Mouse (Mus musculus): Measurements from ENCODE around the gene Sptbn4. TPM values are rescaled to one million over a fixed set of nuclear protein-coding genes. Genes with fewer than 3 reads are reported as not detected.

Gene Sptbn4
- polyA plus RNA-seq (2014; fragmentation: Illumina TruSeq; extraction: RNeasy Lipid Tissue Mini Kit (QIAGEN cat#74804); ENCODE audit: low read depth, low replicate concordance) = not detected

GRCm38 (mm10) chr7:27447419-27448286 lies at the start of gene Sptbn4, which contains the start of gene Blvrb:
TSS of gene Sptbn4 (minus strand) at chr7:27447686.
TSS of gene Blvrb (plus strand) at chr7:27447978.

GRCm38 (mm10) chr7:27486770-27487697 lies 39.5 kb upstream of the Sptbn4 start, which contains the start of gene Sertad1:
TSS of gene Sertad1 (plus strand) at chr7:27486910.

DNA sequence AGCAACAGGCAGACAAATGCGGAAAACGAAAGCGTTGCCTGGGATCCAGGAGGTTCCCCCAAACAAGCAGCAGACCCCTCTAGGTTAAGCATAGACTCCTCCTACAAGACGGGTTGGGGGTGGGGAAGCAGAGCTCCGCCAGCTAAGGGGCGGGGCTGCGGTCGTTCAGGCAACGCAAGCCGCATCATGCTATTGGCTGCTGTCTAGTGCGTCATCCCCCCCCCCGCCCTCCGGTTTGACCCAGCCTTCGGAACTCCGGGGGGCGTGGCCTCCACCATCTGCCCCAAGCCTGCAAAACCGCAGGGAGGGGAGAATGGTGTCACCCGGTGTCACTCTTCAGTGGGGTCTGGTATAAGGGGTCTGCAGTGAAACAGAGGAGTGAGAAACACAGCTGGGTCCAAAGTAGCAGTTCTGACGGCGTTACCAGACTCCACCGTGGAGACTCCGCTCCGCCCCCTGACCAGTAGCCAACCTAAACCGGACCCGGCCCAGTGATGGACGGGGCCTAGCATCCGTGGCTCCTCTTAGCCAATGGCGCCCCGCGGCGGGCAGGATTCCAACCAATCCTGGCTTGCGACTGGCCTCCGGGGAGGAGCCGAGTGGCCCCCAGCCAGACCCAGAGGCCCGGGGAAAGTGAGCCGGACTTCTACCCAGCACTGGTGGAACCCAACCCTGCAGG lies 25.8 kb upstream of the Sptbn4 start, which contains the start of gene Sertad3:
Sertad3 (plus strand) TSS at position 613 of the 679 bp plus-strand sequence.

GRCm38 (mm10) chr7:27356861-27357594 lies 90.5 kb downstream of the Sptbn4 start, which contains the start of gene Gm20479:
TSS of gene Gm20479 (minus strand) at chr7:27357419.

DNA sequence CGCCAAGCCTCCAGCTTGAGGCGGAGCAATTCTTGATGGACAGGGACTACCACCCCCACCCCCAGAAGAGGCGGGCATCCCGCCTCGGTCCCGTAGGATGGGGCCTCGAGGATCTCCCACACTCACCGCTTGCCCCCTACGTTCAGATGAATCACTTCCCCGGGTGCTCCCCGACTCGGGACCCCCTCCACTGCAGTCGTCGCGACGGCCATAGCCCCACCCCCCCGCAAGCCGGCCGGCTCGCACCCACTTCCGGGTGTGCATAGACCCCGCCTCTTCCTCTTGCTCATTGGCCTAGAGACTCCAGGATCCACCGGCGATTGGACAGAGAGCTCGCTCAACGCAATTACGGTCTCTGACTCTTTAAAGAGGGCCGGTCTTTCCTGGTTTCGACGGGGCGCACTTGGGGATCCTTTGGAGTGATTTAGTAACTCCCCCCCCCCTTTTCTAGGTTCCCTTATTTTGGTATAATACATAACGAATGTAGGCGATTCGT lies 91.7 kb downstream of the Sptbn4 start, which contains the start of gene Shkbp1:
Shkbp1 (minus strand) TSS at position 275 of the 496 bp plus-strand sequence.

DNA sequence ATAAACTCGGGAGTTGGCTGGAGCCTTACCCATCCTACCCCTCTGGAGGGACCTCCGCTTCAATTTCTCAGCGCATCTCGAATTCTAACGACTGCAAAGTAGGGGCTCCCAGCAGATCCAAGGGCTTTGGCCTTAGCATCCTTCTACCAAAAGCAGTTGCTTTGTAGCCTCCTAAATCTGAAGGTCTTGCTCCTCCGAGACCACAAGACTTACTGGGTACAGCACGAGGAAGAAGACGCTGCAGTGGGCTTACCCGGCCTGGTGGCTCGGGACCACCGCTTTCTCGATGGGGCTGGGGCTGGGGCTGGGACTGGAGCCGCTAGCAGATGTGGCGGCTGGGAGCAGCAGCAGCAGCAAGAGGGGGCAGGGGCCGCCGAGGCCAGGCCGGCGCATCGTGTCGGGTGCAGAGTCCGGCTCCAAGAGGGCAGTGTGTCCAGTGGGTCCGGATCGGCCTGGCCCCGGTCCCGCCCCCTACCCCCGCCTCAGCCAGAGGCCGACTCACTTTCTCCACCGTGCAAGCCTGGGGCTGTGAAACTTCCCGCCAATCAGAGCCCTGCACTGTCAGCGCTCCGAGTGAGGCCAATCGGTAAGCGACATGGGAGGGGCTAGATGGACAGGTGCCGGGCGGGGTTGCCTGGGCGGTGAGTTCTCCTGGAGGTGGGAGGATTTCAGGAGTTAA lies 110.2 kb downstream of the Sptbn4 start, which contains the start of gene Ltbp4:
Ltbp4 (minus strand) TSS at position 518 of the 679 bp plus-strand sequence.

Other genes starting within 250 kb of the Sptbn4 start
- gene Itpkc, start 219.0 kb downstream of the Sptbn4 start, polyA plus RNA-seq (2014; fragmentation: Illumina TruSeq; extraction: RNeasy Lipid Tissue Mini Kit (QIAGEN cat#74804); ENCODE audit: low read depth, low replicate concordance) = 0.40 TPM
- gene Coq8b, start 214.7 kb downstream of the Sptbn4 start, polyA plus RNA-seq (2014; fragmentation: Illumina TruSeq; extraction: RNeasy Lipid Tissue Mini Kit (QIAGEN cat#74804); ENCODE audit: low read depth, low replicate concordance) = 1.4 TPM
- gene Numbl, start 189.3 kb downstream of the Sptbn4 start, polyA plus RNA-seq (2014; fragmentation: Illumina TruSeq; extraction: RNeasy Lipid Tissue Mini Kit (QIAGEN cat#74804); ENCODE audit: low read depth, low replicate concordance) = 0.08 TPM
- gene Ltbp4, start 110.0 kb downstream of the Sptbn4 start, polyA plus RNA-seq (2014; fragmentation: Illumina TruSeq; extraction: RNeasy Lipid Tissue Mini Kit (QIAGEN cat#74804); ENCODE audit: low read depth, low replicate concordance) = not detected
- 0.57 TPM for gene Shkbp1, start 91.7 kb downstream of the Sptbn4 start, polyA plus RNA-seq (2014; fragmentation: Illumina TruSeq; extraction: RNeasy Lipid Tissue Mini Kit (QIAGEN cat#74804); ENCODE audit: low read depth, low replicate concordance)
- gene Gm20479, start 90.3 kb downstream of the Sptbn4 start, polyA plus RNA-seq (2014; fragmentation: Illumina TruSeq; extraction: RNeasy Lipid Tissue Mini Kit (QIAGEN cat#74804); ENCODE audit: low read depth, low replicate concordance) = not detected
- 1.1 TPM for gene Blvrb, start 292 bp upstream of the Sptbn4 start, polyA plus RNA-seq (2014; fragmentation: Illumina TruSeq; extraction: RNeasy Lipid Tissue Mini Kit (QIAGEN cat#74804); ENCODE audit: low read depth, low replicate concordance)
- 1.1 TPM for gene Sertad3, start 26.1 kb upstream of the Sptbn4 start, polyA plus RNA-seq (2014; fragmentation: Illumina TruSeq; extraction: RNeasy Lipid Tissue Mini Kit (QIAGEN cat#74804); ENCODE audit: low read depth, low replicate concordance)
- 0.36 TPM for gene Sertad1, start 39.2 kb upstream of the Sptbn4 start, polyA plus RNA-seq (2014; fragmentation: Illumina TruSeq; extraction: RNeasy Lipid Tissue Mini Kit (QIAGEN cat#74804); ENCODE audit: low read depth, low replicate concordance)
- 0.08 TPM for gene Prx, start 51.6 kb upstream of the Sptbn4 start, polyA plus RNA-seq (2014; fragmentation: Illumina TruSeq; extraction: RNeasy Lipid Tissue Mini Kit (QIAGEN cat#74804); ENCODE audit: low read depth, low replicate concordance)
- 0.20 TPM for gene Hipk4, start 75.6 kb upstream of the Sptbn4 start, polyA plus RNA-seq (2014; fragmentation: Illumina TruSeq; extraction: RNeasy Lipid Tissue Mini Kit (QIAGEN cat#74804); ENCODE audit: low read depth, low replicate concordance)
- 1.8 TPM for gene Pld3, start 105.5 kb upstream of the Sptbn4 start, polyA plus RNA-seq (2014; fragmentation: Illumina TruSeq; extraction: RNeasy Lipid Tissue Mini Kit (QIAGEN cat#74804); ENCODE audit: low read depth, low replicate concordance)
- 2.4 TPM for gene 2310022A10Rik, start 105.5 kb upstream of the Sptbn4 start, polyA plus RNA-seq (2014; fragmentation: Illumina TruSeq; extraction: RNeasy Lipid Tissue Mini Kit (QIAGEN cat#74804); ENCODE audit: low read depth, low replicate concordance)
- 8.8 TPM for gene Akt2, start 143.9 kb upstream of the Sptbn4 start, polyA plus RNA-seq (2014; fragmentation: Illumina TruSeq; extraction: RNeasy Lipid Tissue Mini Kit (QIAGEN cat#74804); ENCODE audit: low read depth, low replicate concordance)
- gene Ttc9b, start 206.2 kb upstream of the Sptbn4 start, polyA plus RNA-seq (2014; fragmentation: Illumina TruSeq; extraction: RNeasy Lipid Tissue Mini Kit (QIAGEN cat#74804); ENCODE audit: low read depth, low replicate concordance) = not detected
- 2.0 TPM for gene Map3k10, start 226.9 kb upstream of the Sptbn4 start, polyA plus RNA-seq (2014; fragmentation: Illumina TruSeq; extraction: RNeasy Lipid Tissue Mini Kit (QIAGEN cat#74804); ENCODE audit: low read depth, low replicate concordance)
- gene Zfp607b, start 241.7 kb upstream of the Sptbn4 start, polyA plus RNA-seq (2014; fragmentation: Illumina TruSeq; extraction: RNeasy Lipid Tissue Mini Kit (QIAGEN cat#74804); ENCODE audit: low read depth, low replicate concordance) = 2.1 TPM

All from kidney, adult 10 weeks (tissue).